Comparison of ENCODE assay signal across 20 mouse cellular contexts in genomic region chr7:115974518-115974917, GRCm38 (mm10).
"Had no signal": no experiment of that assay in that cellular context is flagged by ENCODE, and none has a peak within 500 bp of the region (broad histone marks: within the 10 kb centered on the region; RNA-seq: fewer than 3 reads in every experiment).

No protein-coding gene starts in this region.

- H3K4me1 ChIP-seq: intestine, embryonic 15.5 days; kidney, embryonic 15.5 days; limb, embryonic 12.5 days; limb, embryonic 15.5 days; midbrain, embryonic 13.5 days had no signal

- H3K4me2 ChIP-seq: intestine, embryonic 15.5 days; kidney, embryonic 15.5 days; limb, embryonic 12.5 days; limb, embryonic 15.5 days; midbrain, embryonic 13.5 days had no signal

- DNase-seq: kidney, adult 11 months; kidney, adult 8-10 months; kidney, postnatal 10 days; kidney, postnatal 36 days; left cerebral cortex, postnatal 4 days; lung, adult 2 months; lung, postnatal 14 days; lung, postnatal 4 days; right cerebral cortex, adult 18-20 months; right cerebral cortex, postnatal 14 days; right cerebral cortex, postnatal 4 days; thymus, adult 2 months; thymus, postnatal 14 days; thymus, postnatal 4 days had no signal

- H3K9me3 ChIP-seq: intestine, embryonic 15.5 days; kidney, embryonic 15.5 days; limb, embryonic 12.5 days; limb, embryonic 15.5 days; midbrain, embryonic 13.5 days had no signal

- H3K36me3 ChIP-seq: intestine, embryonic 15.5 days; kidney, embryonic 15.5 days; midbrain, embryonic 13.5 days had no signal

- H3K9ac ChIP-seq: intestine, embryonic 15.5 days; kidney, embryonic 15.5 days; limb, embryonic 12.5 days; limb, embryonic 15.5 days; midbrain, embryonic 13.5 days had no signal

- H3K4me3 ChIP-seq: intestine, embryonic 15.5 days; kidney, embryonic 15.5 days; limb, embryonic 12.5 days; limb, embryonic 15.5 days; midbrain, embryonic 13.5 days had no signal

- ATAC-seq: intestine, embryonic 15.5 days; midbrain, embryonic 13.5 days had no signal

- H3K27ac ChIP-seq: intestine, embryonic 15.5 days; kidney, embryonic 15.5 days; limb, embryonic 12.5 days; limb, embryonic 15.5 days; midbrain, embryonic 13.5 days; stomach, postnatal 0 days had no signal

- H3K27me3 ChIP-seq: intestine, embryonic 15.5 days; kidney, embryonic 15.5 days; limb, embryonic 12.5 days; limb, embryonic 15.5 days; midbrain, embryonic 13.5 days had no signal
